Mouse (Mus musculus) MEL (cell line): ENCODE results near the gene Cd24a.

Experiments
- CTCF ChIP-seq, 3 experiments: IDR thresholded peaks in 2 of 3; conservative IDR thresholded peaks in 1 of 3; 2 replicates each; pipeline ENCODE4 v1.5.1; 2011 to 2012; ENCODE audit warnings: low read length in 3 of 3, low read depth in 2 of 3, mild to moderate bottlenecking in 2 of 3, improper control_type of control experiment in 1 of 3, inconsistent platforms in 1 of 3, mixed read lengths in 1 of 3, moderate library complexity in 1 of 3; ENCODE audit not compliant: control insufficient read depth in 1 of 3, insufficient read depth in 1 of 3, poor library complexity in 1 of 3, severe bottlenecking in 1 of 3
- POLR2A ChIP-seq, 2 experiments: IDR thresholded peaks; 2 replicates each; pipeline ENCODE4 v1.6.1; 2011 to 2012; ENCODE audit warnings: low read length in 2 of 2, mild to moderate bottlenecking in 2 of 2, control low read depth in 1 of 2, improper control_type of control experiment in 1 of 2, low read depth in 1 of 2, moderate library complexity in 1 of 2; ENCODE audit not compliant: control insufficient read depth in 1 of 2, insufficient read depth in 1 of 2, poor library complexity in 1 of 2
- TAL1 ChIP-seq: IDR thresholded peaks from 2 replicates; pipeline ENCODE4 v1.6.1; 2012; ENCODE audit warnings: mild to moderate bottlenecking, inconsistent platforms, low read length, moderate library complexity, mixed read lengths
- ZMIZ1 ChIP-seq: IDR thresholded peaks from 2 replicates; pipeline ENCODE4 v1.6.1; 2012; ENCODE audit warnings: low read depth, mild to moderate bottlenecking, inconsistent platforms, low read length, improper control_type of control experiment, moderate library complexity

DNA sequence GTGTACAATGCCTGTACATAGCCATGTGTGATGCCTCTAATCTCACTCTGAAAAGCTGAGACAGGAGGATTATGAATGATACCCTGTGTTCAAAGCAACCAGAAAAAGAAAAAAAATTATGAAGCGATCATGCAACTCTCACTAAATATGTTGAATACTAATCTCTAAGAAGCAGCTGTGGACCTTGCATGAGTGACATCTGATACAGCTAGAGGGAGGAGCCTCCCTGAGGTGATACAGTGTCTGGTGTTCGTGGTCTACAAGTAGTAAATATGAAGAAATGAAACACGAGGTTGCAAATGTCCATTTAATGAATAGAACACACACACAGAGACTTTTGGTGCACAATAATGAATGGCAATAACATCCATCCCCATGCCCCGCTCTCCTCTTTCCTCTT, 52.5 kb downstream of the Cd24a start:
- no peak for TF ChIP-seq CTCF (IDR thresholded peaks at IDR 0.05 in 2 of 3, conservative IDR thresholded peaks at IDR 0.05 in 1 of 3; ENCODE audit: control insufficient read depth in 1 of 3, insufficient read depth in 1 of 3, low read depth in 2 of 3, low read length in 3 of 3, poor library complexity in 1 of 3, severe bottlenecking in 1 of 3)
- TF ChIP-seq POLR2A (IDR thresholded peaks at IDR 0.05; ENCODE audit: control insufficient read depth in 1 of 2, insufficient read depth in 1 of 2, low read depth in 1 of 2, low read length in 2 of 2, poor library complexity in 1 of 2), result no peak
- peak; percentile 91 for TF ChIP-seq TAL1
- no peak for TF ChIP-seq ZMIZ1
